Mouse (Mus musculus) ES-E14 (cell line): ENCODE measurements around the gene Hpf1. TPM values are rescaled to one million over a fixed set of nuclear protein-coding genes. Genes with fewer than 3 reads are reported as not detected.

ENCODE experiments used
- DNase-seq: peaks from one replicate; pipeline ENCODE4 v3.0.0-alpha.2; 2013; ENCODE audit warnings: low read depth, low spot score
- H3K27ac ChIP-seq: 2 replicates; pipeline ENCODE4 v1.5.1; 2012; ENCODE audit warnings: low read depth, mild to moderate bottlenecking, low read length, moderate library complexity, mixed read lengths; ENCODE audit not compliant: poor library complexity, insufficient read depth, severe bottlenecking
- H3K36me3 ChIP-seq: 2 replicates; pipeline ENCODE4 v1.6.1; 2012; ENCODE audit warnings: mild to moderate bottlenecking, low read length, moderate library complexity, mixed read lengths; ENCODE audit not compliant: control insufficient read depth, poor library complexity, insufficient read depth, severe bottlenecking
- H3K4me1 ChIP-seq, 2 experiments: fragments of 150-350 bp in 1 of 2; sonication (generic) in 1 of 2; 2 replicates each; pipeline ENCODE4 v1.6.1; 2012; ENCODE audit warnings: low read length in 2 of 2, mild to moderate bottlenecking in 1 of 2, mixed read lengths in 1 of 2; ENCODE audit not compliant: control insufficient read depth in 2 of 2, insufficient read depth in 2 of 2, poor library complexity in 1 of 2
- H3K4me3 ChIP-seq, 2 experiments: fragments of 150-350 bp in 1 of 2; sonication (generic) in 1 of 2; 2 replicates each; pipeline ENCODE4 v1.5.1; 2012; ENCODE audit warnings: low read length in 2 of 2, low read depth in 1 of 2, mild to moderate bottlenecking in 1 of 2, mixed read lengths in 1 of 2; ENCODE audit not compliant: insufficient read depth in 1 of 2, poor library complexity in 1 of 2, severe bottlenecking in 1 of 2
- H3K9ac ChIP-seq: 2 replicates; pipeline ENCODE4 v1.6.1; 2012; ENCODE audit warnings: low read depth, mild to moderate bottlenecking, low read length, mixed read lengths; ENCODE audit not compliant: poor library complexity, insufficient read depth, severe bottlenecking
- H3K9me3 ChIP-seq: fragments of 150-350 bp; sonication (generic); 2 replicates; pipeline ENCODE4 v1.6.1; 2012; ENCODE audit warnings: low read depth, mild to moderate bottlenecking, low read length; ENCODE audit not compliant: control insufficient read depth, insufficient read depth
- CHD2 ChIP-seq: IDR thresholded peaks from 2 replicates; pipeline ENCODE4 v1.6.1; 2014; ENCODE audit warnings: mild to moderate bottlenecking, low read depth, low read length, inconsistent platforms
- HCFC1 ChIP-seq: IDR thresholded peaks from 2 replicates; pipeline ENCODE4 v1.6.1; 2012; ENCODE audit warnings: low read length, inconsistent platforms, borderline replicate concordance; ENCODE audit not compliant: insufficient read depth
- MAFK ChIP-seq: IDR thresholded peaks from 2 replicates; pipeline ENCODE4 v1.6.1; 2014; ENCODE audit warnings: mild to moderate bottlenecking, low read depth, low read length, inconsistent platforms; ENCODE audit not compliant: insufficient read depth
- ZC3H11A ChIP-seq: IDR thresholded peaks from 2 replicates; pipeline ENCODE4 v1.6.1; 2012; ENCODE audit warnings: low read depth, mild to moderate bottlenecking, inconsistent platforms, low read length, borderline replicate concordance
- ZNF384 ChIP-seq: IDR thresholded peaks from 2 replicates; pipeline ENCODE4 v1.6.1; 2012; ENCODE audit warnings: low read depth, low read length, inconsistent platforms
- in situ Hi-C, 2 experiments: fragments of 600-800 bp; cut with MboI; formaldehyde crosslinking; loops; one replicate each; pipeline ENCODE4 v1.15.1; 2025; ENCODE audit warnings: low sequenced_read_pairs in 2 of 2, inconsistent platforms in 1 of 2; ENCODE audit not compliant: unreplicated experiment in 2 of 2
- total RNA-seq: library from RNA; depleted of rRNA; stranded (reverse); fragments of 300-350 nt; gene quantifications from 2 replicates; pipeline ENCODE4 v1.2.3, GENCODE M21; 2012

The Hpf1 gene
- total RNA-seq, 1 experiment, result 44.6 TPM

DNA sequence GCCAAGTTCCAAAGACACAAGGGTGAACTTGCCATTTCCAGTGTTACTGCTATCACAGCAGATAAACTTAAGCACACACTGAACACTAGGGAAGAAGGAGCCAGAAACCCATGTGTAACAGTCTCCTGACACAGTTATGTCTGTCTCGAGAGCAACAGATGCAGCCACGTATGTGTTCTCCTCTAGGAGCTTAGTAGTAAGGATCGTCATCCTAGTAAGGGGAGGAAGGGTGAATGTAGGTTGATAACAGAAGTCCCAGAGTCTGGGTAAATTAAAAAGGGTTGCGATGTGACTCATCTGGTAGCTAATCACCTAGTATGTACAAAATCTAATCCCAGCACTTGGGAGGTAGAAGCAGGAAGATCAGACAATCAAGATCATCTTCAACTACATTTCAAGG lies 59.6 kb downstream of the Hpf1 start:
- Histone ChIP-seq H3K27ac (no peak overlapping the region), H3K4me1 (no peaks in the 10 kb centered on the region)
- in situ Hi-C loops, result no loop called here

DNA sequence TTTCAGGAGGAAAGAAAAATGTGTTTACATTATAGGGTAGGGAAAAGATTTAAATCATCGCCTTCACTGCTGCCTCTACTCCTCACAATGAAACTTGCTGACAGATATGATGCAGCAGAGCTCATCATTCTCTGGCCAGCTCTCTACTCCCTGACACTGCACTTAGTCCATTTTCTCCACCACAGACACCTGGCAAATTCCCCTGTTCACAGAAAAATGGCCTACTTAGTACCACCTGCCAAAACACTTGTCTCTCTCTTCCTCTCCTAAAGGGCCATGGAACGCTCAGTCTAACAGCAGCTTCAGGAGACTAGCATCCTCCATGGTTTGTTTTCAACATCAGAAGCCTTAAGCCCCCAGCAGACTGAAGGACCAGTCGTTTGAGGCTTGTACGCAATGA lies 61.1 kb downstream of the Hpf1 start:
- DNase-seq, result no peak
- Histone ChIP-seq H3K4me3 (no peak overlapping the region), H3K4me1 (no peaks in the 10 kb centered on the region), H3K27ac (no peak overlapping the region), H3K9me3 (no peaks in the 10 kb centered on the region), H3K9ac (no peak overlapping the region), H3K36me3 (no peaks in the 10 kb centered on the region)
- in situ Hi-C loops, result no loop called here
- TF ChIP-seq CHD2 (no peak), HCFC1 (no peak), MAFK (no peak), ZNF384 (no peak), ZC3H11A (no peak)

More for the DNA sequence above, 59.6 kb downstream of the Hpf1 start:
- no peak for DNase-seq
- Histone ChIP-seq H3K36me3 (no peaks in the 10 kb centered on the region), H3K9me3 (no peaks in the 10 kb centered on the region), H3K9ac (no peak overlapping the region), H3K4me3 (no peak overlapping the region)
- TF ChIP-seq HCFC1 (no peak), ZNF384 (no peak), MAFK (no peak), CHD2 (no peak), ZC3H11A (no peak)

DNA sequence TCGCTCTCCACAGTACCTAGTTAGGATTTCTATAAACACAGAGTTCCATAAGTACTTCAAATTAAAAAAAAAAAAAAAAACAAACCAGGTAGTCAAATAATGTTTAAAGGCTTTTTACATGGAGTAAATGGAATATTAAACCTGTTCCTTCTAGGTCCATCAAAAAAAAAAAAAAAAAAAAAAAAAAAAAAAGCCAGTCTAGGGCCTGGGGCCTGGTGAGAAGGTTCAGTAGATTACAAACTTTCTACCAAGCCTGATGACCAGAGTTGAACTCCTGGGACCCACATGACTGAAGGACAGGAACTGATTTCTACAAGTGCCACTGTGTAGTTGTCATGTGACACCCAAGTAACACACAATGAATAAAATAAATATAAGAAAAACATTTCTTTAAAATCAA lies 61.5 kb downstream of the Hpf1 start:
- TF ChIP-seq ZNF384 (peak; percentile 56; the same call in 1 of the 2 replicates), MAFK (no peak), CHD2 (no peak), ZC3H11A (no peak)
- no peaks in the 10 kb centered on the region for H3K4me1 ChIP-seq

DNA sequence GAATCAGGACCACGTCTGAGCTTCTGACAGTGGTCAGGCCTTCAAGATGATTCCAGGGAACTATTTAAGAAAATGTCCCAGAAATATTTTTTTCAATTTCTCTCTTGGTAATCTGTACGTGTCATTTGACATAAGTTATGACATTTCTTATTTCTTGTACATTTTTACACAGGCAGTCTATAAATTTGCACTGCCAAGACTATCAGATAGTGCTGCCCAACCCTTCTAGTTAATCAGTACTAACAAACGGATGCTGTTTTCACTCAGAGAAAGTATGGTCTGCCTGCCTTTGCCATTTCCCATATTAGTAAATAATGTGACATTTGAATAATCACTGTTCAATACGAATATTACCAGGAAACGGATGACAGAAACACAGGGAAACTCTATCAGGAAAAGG lies 62.6 kb downstream of the Hpf1 start:
- Histone ChIP-seq H3K36me3 (no peaks in the 10 kb centered on the region), H3K4me1 (no peaks in the 10 kb centered on the region), H3K4me3 (no peak overlapping the region), H3K9me3 (no peaks in the 10 kb centered on the region), H3K27ac (no peak overlapping the region), H3K9ac (no peak overlapping the region)
- no peak for DNase-seq
- in situ Hi-C loops, result no loop called here
- no peak for TF ChIP-seq MAFK
- no peak for TF ChIP-seq CHD2
- TF ChIP-seq ZC3H11A, result no peak
- TF ChIP-seq ZNF384, result no peak
- no peak for TF ChIP-seq HCFC1

More for the DNA sequence above, 61.5 kb downstream of the Hpf1 start:
- DNase-seq, result no peak
- H3K27ac ChIP-seq, result no peak overlapping the region
- H3K4me3 ChIP-seq, result no peak overlapping the region
- H3K9ac ChIP-seq, result no peak overlapping the region
- no peaks in the 10 kb centered on the region for H3K36me3 ChIP-seq
- H3K9me3 ChIP-seq, result no peaks in the 10 kb centered on the region
- in situ Hi-C loops, result no loop called here
